8 mouse cellular contexts compared by ENCODE assay signal in the genomic region with DNA sequence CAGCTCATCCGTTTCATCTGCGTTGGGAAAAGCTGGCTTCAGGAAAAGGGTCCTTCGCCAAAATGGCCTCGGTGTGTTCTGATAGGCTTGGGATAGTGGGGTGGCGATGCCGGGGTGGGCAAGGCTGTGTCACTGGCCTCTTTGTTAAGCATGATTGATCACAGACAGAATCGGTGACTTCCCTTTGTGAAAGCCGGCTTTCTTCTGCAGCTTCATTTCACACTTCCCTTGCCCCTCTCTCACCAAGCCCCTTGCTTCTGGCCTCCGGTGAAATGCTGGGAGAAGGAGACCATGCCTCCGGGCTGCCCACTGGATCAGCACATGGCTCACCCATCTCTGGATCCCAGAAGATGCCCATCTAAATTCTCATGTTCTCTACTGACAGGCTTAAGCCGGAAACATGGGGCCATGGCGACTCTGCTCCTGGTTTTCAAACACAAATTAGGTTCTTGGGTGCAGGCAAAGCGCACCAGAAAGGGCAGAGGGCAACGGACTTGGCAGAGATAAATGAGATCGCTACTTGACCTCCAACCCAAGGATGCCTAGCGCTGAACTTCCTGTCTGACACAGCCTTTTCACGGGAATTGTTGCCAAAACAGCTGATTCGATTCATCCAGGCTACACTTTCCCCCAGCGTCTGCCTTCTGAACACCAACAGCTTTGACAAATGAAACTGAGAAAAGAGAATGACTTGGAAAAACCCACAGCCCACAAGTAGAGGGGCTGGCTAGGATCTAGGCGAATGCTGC.
DNase-seq lines count a peak whose midpoint lies in the region; ATAC-seq lines count a peak whose summit lies in the region.

No protein-coding gene starts in this region.

- no peaks in the 10 kb centered on the region for H3K9me3 ChIP-seq in embryonic facial prominence, embryonic 10.5 days
- no peaks in the 10 kb centered on the region for H3K9me3 ChIP-seq in kidney, embryonic 14.5 days (ENCODE audit: control insufficient read depth, low read length)
- H3K9me3 ChIP-seq in midbrain, embryonic 10.5 days (replicated peaks): no peaks in the 10 kb centered on the region

- peak; percentile 53 for DNase-seq in adrenal gland, postnatal 14 days
- DNase-seq in embryonic facial prominence, embryonic 10.5 days (ENCODE audit: low spot score): peak; percentile 46
- peak; percentile 73 for DNase-seq in midbrain, embryonic 10.5 days (ENCODE audit: low spot score)
- no peak for DNase-seq in right cerebral cortex, adult 18-20 months
- DNase-seq in urinary bladder, postnatal 4 days (ENCODE audit: low spot score in 2 of 2): no peak
- no peak for DNase-seq in gastrocnemius, postnatal 14 days

- peaks cover 20% of the 10 kb centered on the region for H3K4me1 ChIP-seq in embryonic facial prominence, embryonic 10.5 days
- no peaks in the 10 kb centered on the region for H3K4me1 ChIP-seq in kidney, embryonic 14.5 days (ENCODE audit: control insufficient read depth, insufficient read depth, low read length)
- H3K4me1 ChIP-seq in midbrain, embryonic 10.5 days: peaks cover 47% of the 10 kb centered on the region

- H3K4me3 ChIP-seq in embryonic facial prominence, embryonic 10.5 days: peak overlapping the region; percentile 33
- H3K4me3 ChIP-seq in kidney, embryonic 14.5 days (ENCODE audit: low read length): no peak overlapping the region
- peak overlapping the region; percentile 38 for H3K4me3 ChIP-seq in midbrain, embryonic 10.5 days

- intact Hi-C loops in gastrocnemius, postnatal 14 days (cut with DNase I; ENCODE audit: low total_unique reads): loop anchor here (5.0 kb wide), 1 partner anchor 231 kb away; no protein-coding TSS in a partner anchor

- WGBS in embryonic facial prominence, embryonic 10.5 days: 26% methylated on average over 20 of the region's 20 CpGs
- 9% methylated on average over 20 of the region's 20 CpGs for WGBS in kidney, embryonic 14.5 days
- WGBS in midbrain, embryonic 10.5 days: 26% methylated on average over 20 of the region's 20 CpGs

- peaks cover 11% of the 10 kb centered on the region for H3K27me3 ChIP-seq in embryonic facial prominence, embryonic 10.5 days (replicated peaks; ENCODE audit: low read depth, poor library complexity, severe bottlenecking)
- no peaks in the 10 kb centered on the region for H3K27me3 ChIP-seq in kidney, embryonic 14.5 days (ENCODE audit: control insufficient read depth, insufficient read depth, low read length)
- peaks cover 49% of the 10 kb centered on the region for H3K27me3 ChIP-seq in midbrain, embryonic 10.5 days (ENCODE audit: low read depth, poor library complexity, severe bottlenecking)

- no peak overlapping the region for H3K9ac ChIP-seq in kidney, embryonic 14.5 days (ENCODE audit: low read depth, low read length)

- H3K27ac ChIP-seq in embryonic facial prominence, embryonic 10.5 days (replicated peaks): peak overlapping the region; percentile 75
- no peak overlapping the region for H3K27ac ChIP-seq in kidney, embryonic 14.5 days (ENCODE audit: low read depth, low read length)
- peak overlapping the region; percentile 82 for H3K27ac ChIP-seq in midbrain, embryonic 10.5 days (replicated peaks)

- peak overlapping the region; percentile 35 for H3K4me2 ChIP-seq in kidney, embryonic 14.5 days (replicated peaks; ENCODE audit: low read depth, low read length)

- ATAC-seq in kidney, embryonic 14.5 days (ENCODE audit: low FRiP score, low TSS enrichment): peak; percentile 57; the same call in 1 of the 2 replicates
- no peak for ATAC-seq in CD4-positive, CD25-positive, alpha-beta regulatory T cell, adult 4 months

- H3K36me3 ChIP-seq in embryonic facial prominence, embryonic 10.5 days (replicated peaks): no peaks in the 10 kb centered on the region
- H3K36me3 ChIP-seq in kidney, embryonic 14.5 days (ENCODE audit: control insufficient read depth, insufficient read depth, low read length): no peaks in the 10 kb centered on the region
- no peaks in the 10 kb centered on the region for H3K36me3 ChIP-seq in midbrain, embryonic 10.5 days

Comparison
In these comparisons a context has a peak if more than half of its experiments do, and no peak if none do; other contexts are left out.
1. DNase-seq: peak in adrenal gland, postnatal 14 days (single experiment), embryonic facial prominence, embryonic 10.5 days (single experiment) and midbrain, embryonic 10.5 days (single experiment); none in right cerebral cortex, adult 18-20 months (single experiment), urinary bladder, postnatal 4 days (0 of 2) and gastrocnemius, postnatal 14 days (single experiment).